Mouse (Mus musculus) macrophage (primary cell): ENCODE measurements around the gene Prn. TPM values are rescaled to one million over a fixed set of nuclear protein-coding genes. Genes with fewer than 3 reads are reported as not detected.

Source experiments
- polyA plus RNA-seq: library from polyadenylated mRNA; stranded (reverse); fragments of 250-400 nt; gene quantifications from 3 replicates; pipeline ENCODE4 v1.2.4, GENCODE M21; 2018; ENCODE audit warnings: inconsistent platforms

The Prn gene
- polyA plus RNA-seq, 1 experiment from 2014 or later: not detected

Other genes starting within 250 kb of the Prn start
- gene Erv3, start 50.2 kb upstream of the Prn start, polyA plus RNA-seq: not detected in 3 replicates
- gene Prnp, start within 50 bp of the Prn start, polyA plus RNA-seq: 25.4 to 33.8 TPM (median 26.1 TPM) in 3 replicates
- 0.10 TPM in 1 of 3 replicates, not detected in the others for gene Prnd, start 40.9 kb downstream of the Prn start, polyA plus RNA-seq
- gene Rassf2, start 120.3 kb downstream of the Prn start, polyA plus RNA-seq: 73.9 to 95.6 TPM (median 92.2 TPM) in 3 replicates
- 42.4 to 55.7 TPM (median 53.2 TPM) in 3 replicates for gene Slc23a2, start 235.2 kb downstream of the Prn start, polyA plus RNA-seq